Mouse (Mus musculus) erythroblast, adult 5-6 weeks (primary cell): Measurements from ENCODE around the gene Kcnj1. TPM values are rescaled to one million over a fixed set of nuclear protein-coding genes. Genes with fewer than 3 reads are reported as not detected.

ENCODE experiments used
- ATAC-seq: replicated peaks from 2 replicates; pipeline ENCODE4 v1.8.0; 2016; ENCODE audit warnings: moderate number of reproducible peaks, mild to moderate bottlenecking, moderate TSS enrichment, inconsistent platforms; ENCODE audit not compliant: poor library complexity, low FRiP score, severe bottlenecking
- total RNA-seq, 2 experiments: library from RNA; stranded (forward) in 1 of 2; stranded (reverse) in 1 of 2; fragments of 150-400 nt in 1 of 2; fragments of 200-764, 138-1000 nt in 1 of 2; gene quantifications; 2 replicates each; pipeline versions ENCODE4 v1.2.3 to v1.2.4; 2015 to 2017; ENCODE audit warnings: low replicate concordance in 2 of 2

The Kcnj1 gene
- total RNA-seq, 2 experiments from 2014 or later: not detected

DNA sequence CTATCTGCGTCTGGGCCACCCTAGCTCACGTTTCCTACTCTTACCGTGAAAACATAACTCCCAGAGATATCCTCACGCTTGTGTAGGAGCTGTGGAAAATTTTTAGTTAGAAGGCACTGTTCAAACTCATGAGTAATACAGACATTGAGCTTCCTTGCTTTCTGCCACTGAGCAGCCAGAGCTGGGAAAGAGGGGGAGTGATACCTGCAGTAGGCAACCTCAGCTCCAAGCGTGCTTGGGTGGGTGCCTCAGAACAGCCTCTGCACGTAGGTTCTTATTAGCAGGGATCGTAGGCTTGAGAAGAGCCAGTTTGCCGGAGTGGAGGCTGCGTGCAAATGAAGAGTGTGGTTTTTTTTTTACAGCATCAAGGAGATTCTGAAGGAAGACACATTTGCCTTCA is 19.4 kb downstream of the Kcnj1 start:
- no peak for ATAC-seq

GRCm38 (mm10) chr9:32392716-32393115 is 20.4 kb downstream of the Kcnj1 start:
- ATAC-seq: no peak

- no peak for ATAC-seq
Observed at GRCm38 (mm10) chr9:32394761-32395161, 22.5 kb downstream of the Kcnj1 start.

DNA sequence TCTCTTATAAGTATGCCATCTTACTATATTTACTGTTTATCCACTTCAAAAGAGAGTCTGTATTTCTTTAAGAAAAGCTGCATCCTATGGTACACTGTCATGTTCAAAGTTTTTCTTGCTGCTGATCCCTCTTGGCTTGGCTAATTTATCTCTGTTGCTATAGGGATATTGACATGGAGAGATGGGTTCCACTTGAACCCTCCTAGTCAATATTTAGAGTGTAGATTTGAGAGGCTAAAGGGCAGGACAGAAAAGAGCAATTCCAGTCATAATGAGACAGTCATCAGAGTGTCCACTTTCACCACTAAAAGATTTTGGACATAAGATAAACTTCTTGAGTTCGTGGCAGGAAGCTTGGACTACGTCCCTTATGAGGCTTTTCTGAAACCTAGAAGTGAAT is 27.9 kb downstream of the Kcnj1 start:
- ATAC-seq: no peak

DNA sequence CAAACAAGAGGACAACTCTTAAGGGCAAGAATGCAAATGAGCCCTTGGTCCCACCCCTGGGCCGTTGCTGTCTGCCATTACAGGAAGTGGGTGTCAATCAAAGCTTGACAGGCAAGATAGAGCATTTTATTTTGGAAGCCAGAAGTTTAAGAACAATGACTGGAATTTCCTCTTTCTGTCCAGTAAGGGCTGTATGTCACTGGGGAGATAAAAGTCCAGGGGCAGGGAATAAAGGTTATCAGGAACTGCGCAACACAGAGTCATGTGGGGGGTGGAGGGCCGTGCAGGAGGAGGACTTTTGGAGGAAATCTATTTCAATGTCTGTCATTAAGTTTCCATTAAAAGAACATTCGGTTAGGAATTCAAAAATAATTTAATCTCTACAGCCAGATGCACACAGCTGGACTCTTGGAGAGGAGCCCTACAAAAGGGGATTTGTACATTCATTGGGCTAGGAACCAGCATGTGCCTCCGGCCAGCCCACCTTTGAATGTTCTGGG is 28.4 kb downstream of the Kcnj1 start:
- no peak for ATAC-seq

- no peak for ATAC-seq
Observed at GRCm38 (mm10) chr9:32405191-32405925, 33.1 kb downstream of the Kcnj1 start.

GRCm38 (mm10) chr9:32408730-32409059 is 36.4 kb downstream of the Kcnj1 start:
- no peak for ATAC-seq

DNA sequence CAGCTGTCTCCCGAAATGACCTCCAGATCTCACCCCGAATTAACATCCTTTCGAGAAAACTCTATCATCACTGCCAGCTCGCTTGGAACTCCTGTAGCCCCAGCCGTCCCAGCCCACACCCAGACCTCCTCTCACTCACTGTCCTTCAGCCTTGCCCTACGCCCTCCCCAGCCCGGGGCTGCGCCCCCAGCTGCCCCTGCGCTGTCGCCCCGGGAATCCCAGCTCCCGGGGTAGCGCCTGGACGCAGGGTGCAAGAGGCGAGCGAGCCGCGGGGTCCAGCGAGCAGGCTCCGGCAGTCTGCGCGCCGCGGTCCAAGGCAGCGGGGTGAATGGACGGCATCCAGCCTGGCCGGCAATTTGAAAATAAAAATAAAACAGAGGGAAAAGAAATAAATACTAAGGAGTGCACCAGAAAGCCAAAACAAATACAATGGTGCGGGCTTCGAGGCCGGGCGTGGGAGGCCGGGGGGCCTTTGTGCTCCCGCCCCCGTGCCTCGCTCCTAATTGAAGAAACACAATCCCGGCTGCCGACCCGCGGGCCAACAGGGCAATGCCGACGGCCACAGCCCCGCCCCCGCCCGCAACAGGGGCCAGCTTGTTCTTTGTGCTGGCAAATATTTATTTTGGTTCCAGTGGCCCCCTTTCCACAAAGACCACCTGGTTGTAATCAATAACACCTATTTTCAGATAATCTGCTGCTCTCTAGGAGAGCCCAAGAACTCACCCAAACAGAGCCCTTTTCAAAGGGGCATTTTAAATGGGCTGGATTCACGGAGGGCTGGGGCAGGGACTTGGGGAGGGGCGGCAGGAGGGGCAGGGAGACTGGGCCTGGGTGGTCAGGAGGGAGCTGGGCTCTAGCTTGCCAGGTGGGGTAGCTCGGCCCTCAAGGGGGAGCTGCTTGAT is 37.0 kb downstream of the Kcnj1 start:
- ATAC-seq: no peak

DNA sequence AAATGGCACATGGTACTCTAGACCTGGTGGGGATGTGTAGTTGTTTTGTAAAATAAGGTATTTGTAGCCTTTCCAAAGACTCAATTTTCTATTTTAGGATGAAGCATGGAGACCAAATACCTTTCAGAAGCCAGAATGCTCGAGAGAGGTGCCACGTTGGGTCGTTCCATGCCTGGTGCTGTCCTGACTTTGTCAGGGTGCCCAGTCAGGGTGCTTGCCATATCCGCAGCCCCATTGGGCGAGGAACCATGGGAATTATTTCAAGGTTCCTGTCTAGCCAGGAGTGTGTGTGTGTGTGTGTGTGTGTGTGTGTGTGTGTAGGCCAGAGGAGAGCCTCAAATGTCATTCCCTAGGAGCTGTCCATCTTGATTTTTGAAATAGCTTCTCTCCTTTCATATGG is 38.4 kb downstream of the Kcnj1 start:
- ATAC-seq: no peak

DNA sequence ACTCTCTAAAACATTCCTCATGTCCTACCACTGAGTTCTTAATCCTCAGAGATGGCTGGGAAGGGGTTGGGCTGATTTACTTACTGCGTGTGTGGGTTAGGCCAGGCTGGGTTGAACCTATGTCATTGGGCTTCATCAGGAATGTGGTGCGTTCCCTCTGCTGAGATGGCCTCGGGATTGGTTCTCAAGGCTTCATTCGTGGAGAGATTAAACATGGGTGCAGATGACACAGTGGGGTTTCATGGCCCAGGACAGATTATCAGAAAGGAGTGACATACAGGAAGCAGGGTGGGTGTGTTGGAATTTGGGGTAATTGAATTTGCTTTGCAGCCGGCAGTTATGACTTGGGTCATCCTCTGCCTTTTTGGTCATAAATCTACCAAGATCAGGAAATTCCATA is 39.2 kb downstream of the Kcnj1 start:
- ATAC-seq: no peak

GRCm38 (mm10) chr9:32412836-32413580 is 40.7 kb downstream of the Kcnj1 start:
- no peak for ATAC-seq

GRCm38 (mm10) chr9:32414956-32415355 is 42.7 kb downstream of the Kcnj1 start:
- no peak for ATAC-seq

- no peak for ATAC-seq
Observed at GRCm38 (mm10) chr9:32415952-32416351, 43.7 kb downstream of the Kcnj1 start.

- no peak for ATAC-seq
Observed at GRCm38 (mm10) chr9:32417466-32418116, 45.3 kb downstream of the Kcnj1 start.

DNA sequence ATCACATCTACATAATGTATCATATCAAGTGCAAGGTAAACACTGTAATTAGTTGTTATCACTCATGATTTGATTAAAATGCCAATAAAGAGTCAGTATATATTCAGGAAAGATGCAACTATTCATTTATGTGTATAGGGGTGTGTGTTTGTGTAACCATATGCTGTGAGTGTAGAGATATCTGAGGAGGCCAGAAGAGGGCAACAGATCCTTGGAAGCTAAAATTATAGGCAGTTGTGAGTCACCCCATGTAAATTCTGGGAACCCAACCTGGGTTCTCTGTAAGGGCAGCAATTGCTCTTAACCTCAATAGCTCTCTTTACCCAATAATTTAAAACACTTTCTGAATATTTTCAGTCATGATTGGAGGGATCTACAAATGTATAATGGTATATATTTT is 48.4 kb downstream of the Kcnj1 start:
- no peak for ATAC-seq

- ATAC-seq: no peak
Observed at GRCm38 (mm10) chr9:32425321-32425720, 53.0 kb downstream of the Kcnj1 start.

DNA sequence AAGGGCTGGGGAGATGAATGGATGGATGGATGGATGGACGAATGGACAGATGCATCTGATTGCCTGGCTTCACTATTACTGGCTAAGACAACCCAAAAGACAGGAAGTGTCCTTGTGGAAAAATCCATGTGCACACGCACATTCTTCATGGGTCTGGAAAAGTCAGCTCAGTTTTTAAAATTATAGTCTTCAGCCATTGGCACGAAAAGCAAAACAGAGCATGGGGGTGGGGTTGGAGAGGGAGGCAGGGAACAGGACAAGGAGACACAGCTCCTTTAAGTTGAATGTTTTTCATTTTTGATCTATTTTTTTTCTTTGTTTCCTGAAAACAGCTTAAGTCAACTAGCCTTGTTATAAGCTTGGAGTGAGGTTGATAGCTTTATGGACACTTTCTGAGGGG is 58.8 kb downstream of the Kcnj1 start:
- ATAC-seq: no peak

DNA sequence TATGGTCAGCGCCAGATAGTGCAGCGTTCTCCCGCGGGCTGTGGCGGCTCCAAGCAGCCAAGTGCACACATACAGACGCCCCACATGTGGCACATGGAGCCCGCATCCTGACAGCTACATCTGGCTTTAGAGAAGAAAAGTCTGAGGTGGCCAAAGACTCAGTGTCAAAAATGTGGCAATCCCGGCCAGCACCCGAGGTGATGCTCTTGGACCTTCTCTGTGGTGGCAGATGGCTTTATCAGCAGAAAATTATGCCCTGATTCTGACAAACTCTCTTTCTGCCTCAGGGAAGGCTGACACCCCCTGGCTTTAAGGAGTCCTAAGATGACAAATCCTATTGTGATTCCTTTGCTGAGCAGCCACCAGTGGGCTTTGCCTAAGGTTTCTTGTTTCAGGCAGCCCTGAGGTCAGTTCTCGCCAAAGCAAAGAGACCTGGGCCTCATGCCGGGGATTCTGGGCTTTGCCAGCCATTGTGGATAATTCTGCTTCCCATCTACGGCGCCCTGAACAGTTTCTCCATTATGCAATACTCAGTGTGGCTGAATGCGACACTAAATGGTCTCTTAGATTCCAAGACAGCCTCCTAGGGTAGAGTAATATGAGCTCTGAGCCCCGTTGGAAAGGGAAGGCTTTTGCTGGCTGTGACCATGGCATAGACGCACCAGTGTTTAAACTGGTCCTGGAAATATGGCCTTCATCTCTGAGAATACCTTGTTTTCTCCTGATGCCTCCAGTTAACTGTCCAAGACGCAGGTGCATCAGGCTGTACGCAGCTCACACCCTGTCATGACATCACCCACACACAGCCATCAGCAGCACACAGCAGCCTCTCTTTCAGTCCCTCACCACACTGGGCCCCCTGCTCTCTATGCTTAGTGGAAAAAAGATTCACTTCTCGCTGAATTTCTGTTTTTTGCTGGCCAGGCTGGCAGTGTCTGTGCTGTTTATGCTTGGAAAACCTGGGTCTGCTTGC is 62.2 kb downstream of the Kcnj1 start:
- ATAC-seq: no peak

- ATAC-seq: no peak
Observed at GRCm38 (mm10) chr9:32443115-32443514, 70.8 kb downstream of the Kcnj1 start.
